Mouse (Mus musculus) midbrain, embryonic 12.5 days (tissue): ENCODE measurements around the gene Sirt5. TPM values are rescaled to one million over a fixed set of nuclear protein-coding genes. Genes with fewer than 3 reads are reported as not detected.
A peak's percentile ranks its signal among the peaks of the same experiment; 100 is the strongest.

ENCODE experiments used
- ATAC-seq: fragments of 200-750 bp; cut with Nextera tagmentation; 2 replicates; pipeline ENCODE4 v1.8.0; 2017; ENCODE audit warnings: low read depth, moderate TSS enrichment, moderate library complexity; ENCODE audit not compliant: low FRiP score
- H3K27ac ChIP-seq: fragments of 300-500 bp; sonication (generic); replicated peaks from 2 replicates; pipeline ENCODE4 v1.5.1; 2016; ENCODE audit warnings: mild to moderate bottlenecking
- H3K27me3 ChIP-seq: fragments of 300-500 bp; sonication (generic); 2 replicates; pipeline ENCODE4 v1.6.1; 2016; ENCODE audit warnings: mild to moderate bottlenecking
- H3K36me3 ChIP-seq: fragments of 300-500 bp; sonication (generic); 2 replicates; pipeline ENCODE4 v1.6.1; 2016
- H3K4me1 ChIP-seq: fragments of 300-500 bp; sonication (generic); 2 replicates; pipeline ENCODE4 v1.6.1; 2016
- H3K4me2 ChIP-seq: fragments of 300-500 bp; sonication (generic); replicated peaks from 2 replicates; pipeline ENCODE4 v1.6.1; 2016; ENCODE audit warnings: mild to moderate bottlenecking, moderate library complexity
- H3K4me3 ChIP-seq: fragments of 300-500 bp; sonication (generic); 2 replicates; pipeline ENCODE4 v1.5.1; 2016; ENCODE audit warnings: mild to moderate bottlenecking
- H3K9ac ChIP-seq: fragments of 300-500 bp; sonication (generic); replicated peaks from 2 replicates; pipeline ENCODE4 v1.6.1; 2016; ENCODE audit warnings: mild to moderate bottlenecking, moderate library complexity
- H3K9me3 ChIP-seq: fragments of 300-500 bp; sonication (generic); 2 replicates; pipeline ENCODE4 v1.6.1; 2016; ENCODE audit warnings: mild to moderate bottlenecking
- WGBS: fragments of 180-500 bp; shearing (Covaris S2); methylation state at CpG from one replicate; pipeline ENCODE4 v1.1.7; 2016; 5-methylcytosine and 5-hydroxymethylcytosine counted together
- polyA plus RNA-seq: library from polyadenylated mRNA; unstranded; fragments of >200 nt; fragmentation: Nextera tagmentation; extraction: Ambion mirVana; gene quantifications from 2 replicates; pipeline ENCODE4 v1.2.1, GENCODE M21; 2016

Sirt5 gene
- 34.1 and 35.9 TPM in 2 replicates for polyA plus RNA-seq

DNA sequence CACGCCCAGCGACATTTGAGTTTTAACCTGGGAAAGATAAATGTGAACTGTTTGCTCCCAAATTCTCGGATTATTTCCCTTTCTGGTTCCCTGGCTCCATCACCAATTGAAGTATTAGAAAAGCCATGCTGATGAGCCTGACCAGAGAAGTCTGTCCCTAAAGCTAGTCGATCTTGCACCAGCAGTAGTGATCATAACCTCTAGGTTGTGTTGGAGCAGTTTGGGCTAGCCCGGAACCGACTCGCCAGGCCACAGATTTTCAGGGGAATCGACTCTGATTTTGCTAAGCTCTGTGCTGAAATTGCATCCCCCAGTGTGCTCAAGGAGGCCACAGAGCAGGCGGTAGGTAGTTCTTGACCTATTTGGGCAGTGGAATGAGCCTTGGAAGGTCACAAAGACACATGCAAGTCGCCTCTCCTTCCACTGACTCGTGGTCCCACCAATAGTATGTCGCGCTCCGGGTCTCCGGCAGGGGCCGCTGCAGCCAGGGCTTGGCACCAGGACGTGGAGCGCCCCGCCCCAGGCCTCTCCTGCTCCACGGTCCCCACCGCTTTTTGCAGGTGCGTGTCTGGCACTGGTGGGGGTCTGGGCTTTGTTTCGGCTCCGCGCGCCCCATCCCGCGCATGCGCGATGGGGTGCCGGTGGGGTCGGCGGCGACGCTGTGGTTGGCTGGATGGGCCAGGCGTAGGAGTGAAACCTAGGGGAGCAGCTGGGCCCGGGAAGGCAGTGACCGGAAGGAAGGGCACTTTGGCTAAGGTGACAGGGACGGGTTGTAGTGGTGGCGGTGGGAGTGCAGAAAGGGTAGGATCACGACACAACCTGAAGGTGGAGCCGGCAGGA lies at the start of gene Sirt5:
TSS of gene Sirt5 (plus strand) at position 512 of the 840 bp plus-strand sequence.
- H3K4me3 ChIP-seq: peak within 1 kb of the TSS; percentile 56
- peaks cover 12% of the 10 kb centered on the region for H3K4me1 ChIP-seq
- no peaks in the 10 kb centered on the region for H3K9me3 ChIP-seq
- ATAC-seq: peak; percentile 95
- H3K27ac ChIP-seq: peak within 1 kb of the TSS; percentile 63
- no peaks in the 10 kb centered on the region for H3K36me3 ChIP-seq
- WGBS: 14% methylated on average over 42 of the region's 42 CpGs
- no peaks in the 10 kb centered on the region for H3K27me3 ChIP-seq
- peak within 1 kb of the TSS; percentile 73 for H3K4me2 ChIP-seq
- peak within 1 kb of the TSS; percentile 72 for H3K9ac ChIP-seq

DNA sequence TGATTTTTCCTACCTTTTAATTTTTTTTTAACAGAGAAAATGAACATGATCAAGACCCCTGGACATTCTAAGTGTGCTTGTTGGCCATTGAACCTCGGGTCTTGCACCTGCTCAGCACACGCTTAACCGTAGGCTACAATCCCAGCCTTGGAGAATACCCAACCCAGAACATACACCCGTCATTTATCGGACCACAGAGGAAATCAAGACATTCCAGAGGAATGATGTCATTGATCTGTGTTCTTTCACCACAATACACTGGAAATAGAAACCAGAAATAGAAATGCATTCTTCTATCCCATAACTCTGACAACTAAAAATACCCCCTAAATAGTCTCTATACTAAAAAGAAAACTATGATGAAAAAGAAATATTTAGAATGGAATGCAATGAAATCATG lies 47.9 kb upstream of the Sirt5 start:
- Histone ChIP-seq H3K4me3 (no peak overlapping the region), H3K4me1 (no peaks in the 10 kb centered on the region), H3K27me3 (no peaks in the 10 kb centered on the region), H3K9ac (no peak overlapping the region), H3K9me3 (no peaks in the 10 kb centered on the region), H3K27ac (no peak overlapping the region), H3K36me3 (no peaks in the 10 kb centered on the region), H3K4me2 (no peak overlapping the region)
- 81% methylated on average over 5 of the region's 5 CpGs for WGBS
- no peak for ATAC-seq

DNA sequence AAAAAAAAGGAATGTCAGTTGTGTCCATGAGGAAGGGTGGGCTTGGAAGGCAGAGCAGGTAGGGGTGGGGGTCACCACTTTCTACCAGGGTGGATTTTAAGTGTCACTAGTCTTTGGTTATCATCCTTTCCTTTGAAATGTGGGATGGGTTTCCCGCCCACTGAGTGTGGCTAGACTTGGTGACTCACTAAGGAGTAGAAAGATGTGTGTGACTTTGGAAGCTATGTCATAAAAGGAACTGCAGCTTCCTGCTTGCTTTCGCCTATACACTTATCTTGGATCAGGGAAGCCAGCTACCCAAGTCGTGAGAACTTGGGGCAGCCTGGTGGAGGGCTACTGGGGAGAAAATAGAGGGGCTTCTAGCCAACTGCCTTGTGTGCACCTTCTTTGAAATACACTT lies 45.9 kb upstream of the Sirt5 start:
- H3K4me3 ChIP-seq: no peak overlapping the region
- H3K27me3 ChIP-seq: no peaks in the 10 kb centered on the region
- H3K9ac ChIP-seq: no peak overlapping the region
- no peaks in the 10 kb centered on the region for H3K4me1 ChIP-seq
- ATAC-seq: no peak
- WGBS: 72% methylated on average over 3 of the region's 3 CpGs
- H3K4me2 ChIP-seq: no peak overlapping the region
- H3K9me3 ChIP-seq: no peaks in the 10 kb centered on the region
- H3K36me3 ChIP-seq: no peaks in the 10 kb centered on the region
- H3K27ac ChIP-seq: no peak overlapping the region

DNA sequence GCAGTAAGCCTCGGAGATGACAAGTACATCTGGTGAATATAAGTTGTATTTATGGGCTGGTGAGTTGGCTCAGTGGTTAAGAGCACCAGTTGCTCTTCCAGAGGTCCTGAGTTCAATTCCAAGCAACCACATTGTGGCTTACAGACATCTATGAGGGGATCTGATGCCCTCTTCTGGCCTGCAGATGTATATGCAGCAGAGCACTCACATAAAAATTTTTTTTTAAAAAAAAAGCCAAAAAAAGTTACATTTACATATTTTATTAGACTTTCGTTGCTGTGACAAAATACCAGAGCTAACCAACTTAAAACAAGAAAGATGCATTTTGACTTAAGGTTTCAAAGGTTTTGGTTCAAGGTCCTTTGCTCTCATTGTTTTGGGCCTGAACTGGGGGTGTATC lies 43.8 kb upstream of the Sirt5 start:
- Histone ChIP-seq H3K9me3 (no peaks in the 10 kb centered on the region), H3K4me1 (no peaks in the 10 kb centered on the region), H3K4me3 (no peak overlapping the region), H3K9ac (no peak overlapping the region), H3K27me3 (no peaks in the 10 kb centered on the region), H3K36me3 (no peaks in the 10 kb centered on the region), H3K27ac (no peak overlapping the region), H3K4me2 (no peak overlapping the region)
- 65% methylated on average over 2 of the region's 2 CpGs for WGBS
- ATAC-seq: no peak

DNA sequence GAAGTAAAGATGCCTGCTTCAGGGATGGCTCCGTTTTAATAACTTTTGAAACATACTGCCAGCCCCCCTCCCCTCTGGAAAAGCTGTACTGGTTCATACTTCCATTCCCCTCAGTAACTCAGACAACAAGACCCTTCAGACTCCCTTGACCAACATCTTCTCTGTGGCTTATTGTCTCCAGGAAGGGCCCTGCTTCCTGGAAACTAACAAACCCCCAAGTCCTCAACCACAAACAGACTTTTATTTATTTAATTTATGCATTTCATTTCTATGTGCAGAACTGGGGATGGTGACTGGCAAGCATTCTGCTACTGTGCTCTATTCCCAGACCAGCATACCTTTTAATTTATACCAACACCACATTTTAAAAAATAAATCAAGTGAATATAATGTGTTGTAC lies 39.9 kb upstream of the Sirt5 start:
- H3K36me3 ChIP-seq: no peaks in the 10 kb centered on the region
- H3K4me1 ChIP-seq: no peaks in the 10 kb centered on the region
- no peaks in the 10 kb centered on the region; the same call in 1 of the 2 replicates for H3K27me3 ChIP-seq
- H3K9ac ChIP-seq: no peak overlapping the region
- no peaks in the 10 kb centered on the region for H3K9me3 ChIP-seq
- WGBS: 74% methylated on average over 1 of the region's 1 CpGs
- H3K4me3 ChIP-seq: no peak overlapping the region
- no peak for ATAC-seq
- no peak overlapping the region for H3K4me2 ChIP-seq
- no peak overlapping the region for H3K27ac ChIP-seq

DNA sequence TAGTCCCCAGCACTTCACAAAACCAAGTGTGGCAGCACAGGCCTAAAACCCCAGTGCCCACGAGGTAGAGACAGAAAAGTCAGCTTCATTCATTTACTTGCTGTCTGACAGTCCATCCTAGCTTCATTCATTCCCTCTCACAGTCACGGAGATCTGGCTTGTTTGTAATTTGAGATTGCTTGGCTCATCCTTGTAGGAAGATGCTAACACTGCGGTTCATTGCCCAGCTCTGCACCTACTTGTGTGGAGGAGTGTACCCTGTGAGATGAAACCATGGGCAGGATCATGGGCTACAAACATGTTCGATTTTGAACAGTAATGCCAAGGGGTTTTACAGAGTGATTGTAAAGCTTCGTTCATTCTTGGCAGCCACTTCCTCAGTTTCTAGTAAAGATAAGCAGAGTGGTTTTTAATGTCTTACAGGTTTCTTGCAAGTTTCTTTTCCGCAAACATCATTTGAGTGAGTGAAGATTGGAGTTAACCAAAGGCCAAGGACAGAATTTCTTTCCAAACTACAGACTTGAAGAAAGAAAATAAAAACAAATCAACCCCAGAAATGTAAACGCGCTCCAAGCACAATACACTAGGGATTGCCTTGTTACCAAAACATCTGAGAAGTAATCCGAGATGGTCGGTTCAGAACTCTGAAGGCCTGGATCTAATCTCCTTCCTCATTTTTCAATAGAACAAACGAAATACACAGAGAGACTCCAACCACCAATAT lies 33.4 kb upstream of the Sirt5 start:
- H3K4me2 ChIP-seq: no peak overlapping the region
- no peak overlapping the region for H3K9ac ChIP-seq
- 69% methylated on average over 11 of the region's 11 CpGs for WGBS
- no peaks in the 10 kb centered on the region for H3K9me3 ChIP-seq
- no peak overlapping the region for H3K4me3 ChIP-seq
- H3K27me3 ChIP-seq: no peaks in the 10 kb centered on the region; the same call in 1 of the 2 replicates
- no peak for ATAC-seq
- no peak overlapping the region for H3K27ac ChIP-seq
- H3K4me1 ChIP-seq: no peaks in the 10 kb centered on the region
- H3K36me3 ChIP-seq: no peaks in the 10 kb centered on the region

DNA sequence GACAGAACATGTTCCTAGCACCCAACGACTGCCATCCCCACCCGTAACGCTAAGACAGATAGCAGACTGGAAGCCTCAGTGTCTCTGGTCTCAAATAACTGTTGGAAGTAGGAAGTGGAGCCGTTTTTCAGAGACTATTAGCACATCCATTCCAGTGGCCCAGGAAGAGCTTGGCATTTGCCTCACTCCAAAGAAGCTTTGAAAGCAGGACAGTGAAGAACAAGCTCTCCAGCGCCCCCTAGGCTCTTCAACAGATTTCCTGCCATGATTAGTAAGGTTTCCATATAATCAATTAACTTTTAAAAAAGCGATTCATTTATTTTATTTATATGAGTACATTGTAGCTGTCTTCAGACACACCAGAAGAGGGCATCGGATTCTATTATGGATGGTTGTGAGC lies 32.7 kb upstream of the Sirt5 start:
- ATAC-seq: no peak
- Histone ChIP-seq H3K9ac (no peak overlapping the region), H3K4me3 (no peak overlapping the region), H3K9me3 (no peaks in the 10 kb centered on the region), H3K4me2 (no peak overlapping the region), H3K27me3 (no peaks in the 10 kb centered on the region; the same call in 1 of the 2 replicates), H3K36me3 (no peaks in the 10 kb centered on the region), H3K27ac (no peak overlapping the region), H3K4me1 (no peaks in the 10 kb centered on the region)
- WGBS: 54% methylated on average over 7 of the region's 7 CpGs

DNA sequence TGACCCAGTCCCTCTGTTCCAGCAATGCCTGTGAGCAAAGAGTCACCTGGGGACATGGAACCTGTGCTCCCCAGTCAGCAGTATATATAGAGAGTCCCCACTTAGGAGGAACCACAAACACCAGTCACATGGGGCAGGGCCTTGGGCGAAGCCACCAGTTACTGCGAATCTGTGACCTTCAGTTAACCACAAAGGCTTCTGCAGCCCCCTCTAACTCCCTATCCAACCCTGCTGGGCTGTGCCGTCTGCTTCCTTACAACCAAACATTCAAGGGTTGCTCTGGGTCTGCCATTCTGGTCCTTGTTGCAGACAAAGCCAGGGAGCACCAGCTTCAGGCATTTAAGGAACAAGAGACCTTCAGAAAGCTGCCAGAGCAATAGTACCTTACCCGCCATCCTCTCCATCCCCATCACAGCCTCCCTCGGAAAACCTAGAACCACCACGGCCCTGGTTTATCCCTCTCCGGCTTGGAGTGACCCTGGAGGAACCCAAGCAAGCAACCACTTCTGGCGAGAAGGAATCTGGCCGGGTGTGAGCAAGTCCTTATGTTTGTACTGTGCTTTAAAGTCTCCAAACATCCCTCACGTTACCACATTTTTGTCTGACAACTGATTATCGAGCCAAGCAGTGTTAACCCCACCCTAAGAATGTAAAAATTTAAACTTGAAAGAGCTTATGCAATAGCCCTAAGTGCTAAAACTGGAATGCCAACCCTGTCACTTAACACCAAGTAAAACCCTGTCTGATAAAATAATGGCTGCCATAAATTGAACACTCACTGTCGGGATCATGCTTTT lies 28.7 kb upstream of the Sirt5 start:
- no peak for ATAC-seq
- Histone ChIP-seq H3K4me1 (peaks cover 8% of the 10 kb centered on the region), H3K36me3 (no peaks in the 10 kb centered on the region), H3K9ac (no peak overlapping the region), H3K27me3 (no peaks in the 10 kb centered on the region), H3K9me3 (no peaks in the 10 kb centered on the region), H3K4me3 (no peak overlapping the region), H3K4me2 (no peak overlapping the region), H3K27ac (no peak overlapping the region)
- WGBS: 85% methylated on average over 12 of the region's 12 CpGs

DNA sequence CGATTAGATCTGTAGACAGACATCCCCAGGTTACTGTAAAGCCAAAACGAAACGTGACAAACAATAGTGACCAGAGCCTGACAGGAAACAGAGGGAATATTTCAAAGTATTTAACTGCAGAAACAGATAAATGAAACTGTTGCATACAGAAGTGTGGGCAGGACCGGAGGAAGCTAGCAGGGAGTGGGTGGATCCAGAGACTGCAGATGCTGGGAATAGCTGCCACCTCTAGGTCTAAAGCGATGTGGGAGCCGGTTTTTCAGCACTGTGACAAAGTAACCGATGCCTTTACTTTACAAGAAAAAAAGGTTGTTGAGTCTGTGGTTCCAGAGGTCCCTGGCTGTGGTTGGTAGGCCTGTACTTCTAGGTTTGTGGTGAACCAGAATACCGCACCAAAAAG lies 27.3 kb upstream of the Sirt5 start:
- Histone ChIP-seq H3K27me3 (no peaks in the 10 kb centered on the region), H3K4me3 (no peak overlapping the region), H3K4me1 (peaks cover 8% of the 10 kb centered on the region), H3K4me2 (no peak overlapping the region), H3K27ac (no peak overlapping the region), H3K9me3 (no peaks in the 10 kb centered on the region), H3K36me3 (no peaks in the 10 kb centered on the region), H3K9ac (no peak overlapping the region)
- 94% methylated on average over 8 of the region's 8 CpGs for WGBS
- ATAC-seq: no peak

DNA sequence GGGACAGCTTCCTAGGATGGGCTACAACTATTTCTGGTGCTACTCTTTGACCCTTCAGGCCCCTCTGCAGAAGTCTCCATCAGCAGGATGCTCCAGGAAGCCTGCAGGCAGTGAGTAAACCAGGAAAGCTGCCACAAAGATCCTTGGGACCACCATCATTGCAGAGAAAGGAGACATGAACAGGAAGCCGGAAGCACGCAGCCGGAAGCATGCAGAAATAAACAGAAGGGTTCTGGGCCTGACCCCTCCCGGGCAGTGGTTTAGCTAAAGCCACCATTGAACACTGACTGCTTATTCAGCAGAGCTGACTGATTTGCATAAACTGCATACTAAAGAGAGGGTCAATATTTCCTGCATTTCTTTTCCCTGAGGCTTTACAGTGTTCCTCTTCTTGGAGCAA lies 26.7 kb upstream of the Sirt5 start:
- Histone ChIP-seq H3K4me1 (peaks cover 8% of the 10 kb centered on the region), H3K36me3 (no peaks in the 10 kb centered on the region), H3K4me3 (no peak overlapping the region), H3K9me3 (no peaks in the 10 kb centered on the region), H3K27me3 (no peaks in the 10 kb centered on the region), H3K4me2 (no peak overlapping the region), H3K9ac (no peak overlapping the region), H3K27ac (no peak overlapping the region)
- no peak for ATAC-seq
- 60% methylated on average over 4 of the region's 4 CpGs for WGBS

DNA sequence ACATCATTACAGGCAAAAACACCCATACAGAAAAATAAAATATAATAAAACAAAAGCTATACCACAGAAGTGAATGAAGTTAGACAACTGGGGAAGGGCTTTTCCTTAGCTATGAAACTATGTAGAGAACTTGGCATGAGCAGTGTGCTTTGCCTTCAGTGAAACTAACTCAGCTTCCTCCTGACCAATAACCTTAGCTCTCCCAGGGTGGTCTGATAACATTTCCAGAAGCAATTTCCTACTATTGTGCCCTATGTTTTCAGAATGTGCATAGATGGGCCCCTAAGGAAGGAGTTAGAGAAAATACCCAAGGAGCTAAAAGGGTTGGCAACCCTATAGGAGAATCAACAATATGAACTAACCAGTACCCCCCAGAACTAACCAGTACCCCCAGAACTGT lies 18.5 kb upstream of the Sirt5 start:
- Histone ChIP-seq H3K4me1 (no peaks in the 10 kb centered on the region), H3K4me3 (no peak overlapping the region), H3K9me3 (no peaks in the 10 kb centered on the region), H3K27me3 (no peaks in the 10 kb centered on the region), H3K9ac (no peak overlapping the region), H3K4me2 (no peak overlapping the region), H3K27ac (no peak overlapping the region), H3K36me3 (no peaks in the 10 kb centered on the region)
- no peak for ATAC-seq

DNA sequence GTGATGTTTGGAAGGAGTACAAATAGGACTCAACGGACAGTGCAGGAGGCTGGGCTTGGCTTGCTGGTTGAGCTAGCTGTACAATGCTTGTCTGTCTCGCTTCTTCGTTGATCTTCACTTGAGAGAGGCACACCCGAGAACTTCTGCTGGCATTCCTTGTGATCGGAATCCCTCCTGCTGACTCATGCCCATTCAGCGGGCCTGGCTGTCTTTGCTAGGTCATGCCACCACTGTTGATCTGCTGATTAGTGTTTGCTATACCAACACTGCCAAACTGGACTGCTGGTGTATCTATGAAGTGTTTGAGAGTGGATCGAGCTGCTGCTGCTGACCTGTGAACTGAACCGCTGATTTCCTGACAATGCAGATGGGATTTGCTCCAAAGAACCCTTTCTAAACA lies 15.9 kb upstream of the Sirt5 start:
- 80% methylated on average over 8 of the region's 8 CpGs for WGBS
- Histone ChIP-seq H3K4me1 (no peaks in the 10 kb centered on the region), H3K36me3 (no peaks in the 10 kb centered on the region), H3K9ac (no peak overlapping the region), H3K4me3 (no peak overlapping the region), H3K4me2 (no peak overlapping the region), H3K27ac (no peak overlapping the region), H3K9me3 (no peaks in the 10 kb centered on the region), H3K27me3 (no peaks in the 10 kb centered on the region)
- no peak for ATAC-seq
